Mouse (Mus musculus) embryonic fibroblast, embryonic 13.5 days (primary cell): ENCODE measurements around the gene Ptger1. TPM values are rescaled to one million over a fixed set of nuclear protein-coding genes. Genes with fewer than 3 reads are reported as not detected.

Experiments used
- H3K27ac ChIP-seq: 2 replicates; pipeline ENCODE4 v1.5.1; 2012; ENCODE audit warnings: low read length, control low read depth, inconsistent platforms; ENCODE audit not compliant: insufficient read depth
- H3K4me1 ChIP-seq: 2 replicates; pipeline ENCODE4 v1.6.1; 2011; ENCODE audit warnings: low read length; ENCODE audit not compliant: control insufficient read depth, insufficient read depth
- H3K4me3 ChIP-seq: 2 replicates; pipeline ENCODE4 v1.5.1; 2011; ENCODE audit warnings: mild to moderate bottlenecking, control low read depth, low read length; ENCODE audit not compliant: insufficient read depth
- CTCF ChIP-seq: IDR thresholded peaks from 2 replicates; pipeline ENCODE4 v1.5.1; 2011; ENCODE audit warnings: mild to moderate bottlenecking, control low read depth, low read length, moderate library complexity, borderline replicate concordance; ENCODE audit not compliant: insufficient read depth
- POLR2A ChIP-seq: IDR thresholded peaks from 2 replicates; pipeline ENCODE4 v1.6.1; 2011; ENCODE audit warnings: low read depth, mild to moderate bottlenecking, control low read depth, low read length, moderate library complexity
- polyA plus RNA-seq: library from polyadenylated mRNA; stranded (reverse); fragments of >200 nt; gene quantifications from 2 replicates; pipeline ENCODE4 v1.2.4, GENCODE M21; 2011; ENCODE audit warnings: low read depth; ENCODE audit not compliant: missing spikeins, insufficient read length

The Ptger1 gene
- polyA plus RNA-seq, 1 experiment = 2.4 TPM

- Histone ChIP-seq H3K4me3 (no peak overlapping the region), H3K4me1 (peaks cover 4% of the 10 kb centered on the region), H3K27ac (no peak overlapping the region)
- TF ChIP-seq POLR2A (no peak), CTCF (no peak)
Observed at GRCm38 (mm10) chr8:83667526-83667925, 1.0 kb downstream of the Ptger1 start.

GRCm38 (mm10) chr8:83668010-83668916 lies 1.8 kb downstream of the Ptger1 start:
- Histone ChIP-seq H3K27ac (no peak overlapping the region), H3K4me3 (no peak overlapping the region), H3K4me1 (peaks cover 4% of the 10 kb centered on the region)
- TF ChIP-seq CTCF (peak; percentile 84), POLR2A (no peak)

- no peak overlapping the region for H3K4me3 ChIP-seq
- H3K4me1 ChIP-seq = peaks cover 4% of the 10 kb centered on the region
- no peak overlapping the region for H3K27ac ChIP-seq
- TF ChIP-seq CTCF (no peak), POLR2A (no peak)
Observed at GRCm38 (mm10) chr8:83669013-83669412, 2.5 kb downstream of the Ptger1 start.

GRCm38 (mm10) chr8:83672936-83673335 lies 6.5 kb downstream of the Ptger1 start:
- TF ChIP-seq POLR2A = no peak
- no peak for TF ChIP-seq CTCF

GRCm38 (mm10) chr8:83674497-83674896 lies 8.0 kb downstream of the Ptger1 start:
- no peaks in the 10 kb centered on the region for H3K4me1 ChIP-seq
- no peak for TF ChIP-seq CTCF
- TF ChIP-seq POLR2A = no peak
- H3K4me3 ChIP-seq = no peak overlapping the region
- no peak overlapping the region for H3K27ac ChIP-seq

More at GRCm38 (mm10) chr8:83672936-83673335, 6.5 kb downstream of the Ptger1 start:
- Histone ChIP-seq H3K4me3 (no peak overlapping the region), H3K4me1 (no peaks in the 10 kb centered on the region), H3K27ac (no peak overlapping the region)

- Histone ChIP-seq H3K4me3 (no peak overlapping the region), H3K4me1 (no peaks in the 10 kb centered on the region), H3K27ac (no peak overlapping the region)
- no peak for TF ChIP-seq POLR2A
- no peak for TF ChIP-seq CTCF
Observed at GRCm38 (mm10) chr8:83679866-83680265, 13.4 kb downstream of the Ptger1 start.

GRCm38 (mm10) chr8:83680603-83681002 lies 14.1 kb downstream of the Ptger1 start:
- H3K4me3 ChIP-seq = no peak overlapping the region
- TF ChIP-seq POLR2A = no peak
- no peak for TF ChIP-seq CTCF
- no peaks in the 10 kb centered on the region for H3K4me1 ChIP-seq
- H3K27ac ChIP-seq = no peak overlapping the region

GRCm38 (mm10) chr8:83681099-83681498 lies 14.6 kb downstream of the Ptger1 start:
- Histone ChIP-seq H3K4me3 (no peak overlapping the region), H3K4me1 (no peaks in the 10 kb centered on the region), H3K27ac (no peak overlapping the region)
- TF ChIP-seq CTCF = no peak
- no peak for TF ChIP-seq POLR2A

GRCm38 (mm10) chr8:83684517-83684916 lies 18.0 kb downstream of the Ptger1 start:
- Histone ChIP-seq H3K4me3 (no peak overlapping the region), H3K4me1 (no peaks in the 10 kb centered on the region), H3K27ac (no peak overlapping the region)
- no peak for TF ChIP-seq POLR2A
- no peak for TF ChIP-seq CTCF

- no peaks in the 10 kb centered on the region for H3K4me1 ChIP-seq
- H3K4me3 ChIP-seq = no peak overlapping the region
- TF ChIP-seq POLR2A (no peak), CTCF (no peak)
- no peak overlapping the region for H3K27ac ChIP-seq
Observed at GRCm38 (mm10) chr8:83689264-83689663, 22.8 kb downstream of the Ptger1 start.
